Mouse (Mus musculus) left cerebral cortex, postnatal 36 days (tissue): Measurements from ENCODE around the gene Ssxa1. TPM values are rescaled to one million over a fixed set of nuclear protein-coding genes. Genes with fewer than 3 reads are reported as not detected.
"Not testable (repeated sequence)": the region's sequence is repeated elsewhere in the genome, so short reads cannot be mapped to it uniquely, and the experiment has no call there.

Experiments used
- DNase-seq, 2 experiments: peaks; one replicate each; pipeline ENCODE4 v3.0.0; 2021 to 2022; ENCODE audit warnings: low spot score in 2 of 2, mixed read lengths in 1 of 2
- intact Hi-C: fragments of 180-260 bp; cut with DNase I; formaldehyde crosslinking; loops from one replicate; pipeline ENCODE4 v1.15.1; 2025
- total RNA-seq, 2 experiments: library from RNA; stranded (reverse); gene quantifications; 2 replicates each; pipeline ENCODE4 v1.2.3; 2021

Ssxa1 gene
- not detected for total RNA-seq

GRCm38 (mm10) chrX:21115520-21115919 lies at the start of gene Ssxa1:
Ssxa1 (plus strand) TSS chrX:21115820.
- no peak for DNase-seq
- intact Hi-C loops, result no loop called here

GRCm38 (mm10) chrX:21068106-21068505 lies 47.5 kb upstream of the Ssxa1 start, which contains the start of gene Spaca5:
Spaca5 (plus strand) TSS chrX:21068406.
- DNase-seq, result no peak
- intact Hi-C loops, result no loop called here

- intact Hi-C loops, result no loop called here
- no peak for DNase-seq
These were observed 27.0 kb upstream of the Ssxa1 start for GRCm38 (mm10) chrX:21088645-21088982.

- intact Hi-C loops, result no loop called here
- DNase-seq, result peak; percentile 54 to 62
These were observed 26.4 kb upstream of the Ssxa1 start, which contains the start of gene Zfp300 for GRCm38 (mm10) chrX:21088983-21089866. Zfp300 (minus strand) TSS chrX:21089527.

DNA sequence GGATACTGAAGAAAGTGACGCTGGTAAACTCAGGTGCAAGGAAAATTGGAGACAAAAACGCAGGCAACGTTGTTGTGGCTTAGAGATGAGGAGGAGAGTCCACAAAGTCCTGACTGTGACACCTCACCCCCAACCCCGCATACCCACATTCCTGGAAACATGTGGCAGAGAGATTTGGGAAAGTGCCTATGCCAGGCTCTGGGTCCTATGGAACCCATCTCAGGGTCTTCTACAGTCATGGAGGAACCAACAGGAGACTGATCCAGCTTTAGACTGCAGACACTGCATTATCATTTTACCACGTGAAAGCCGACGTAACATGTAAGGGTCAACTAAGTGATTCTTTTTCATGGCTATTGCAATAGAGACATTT lies 25.8 kb upstream of the Ssxa1 start:
- intact Hi-C loops, result no loop called here
- DNase-seq, result peak in 1 of 2 experiments; percentile 4

- intact Hi-C loops, DNase-seq: not testable (repeated sequence)
These were observed 31.1 kb downstream of the Ssxa1 start for GRCm38 (mm10) chrX:21146675-21147074.

Other genes starting within 250 kb of the Ssxa1 start
- under 1 TPM; 0.63 to 0.99 TPM for gene Timp1, start 245.7 kb upstream of the Ssxa1 start, total RNA-seq
- 100 to 1,000 TPM; 554 to 584 TPM for gene Syn1, start 194.8 kb upstream of the Ssxa1 start, total RNA-seq
- gene Cfp, start 184.3 kb upstream of the Ssxa1 start, total RNA-seq, result 10 to 100 TPM in 1 of 2 experiments, 1 to 10 TPM in 1; 6.0 to 18.8 TPM
- gene Elk1, start 165.2 kb upstream of the Ssxa1 start, total RNA-seq, result 10 to 100 TPM; 55.4 to 62.5 TPM
- gene Uxt, start 153.8 kb upstream of the Ssxa1 start, total RNA-seq, result 10 to 100 TPM; 11.4 to 16.4 TPM
- gene Zfp182, start 53.5 kb upstream of the Ssxa1 start, total RNA-seq, result 10 to 100 TPM in 1 of 2 experiments, 1 to 10 TPM in 1; 7.4 to 13.5 TPM
- gene Spaca5, start 47.4 kb upstream of the Ssxa1 start, total RNA-seq, result not detected
- gene Zfp300, start 26.3 kb upstream of the Ssxa1 start, total RNA-seq, result 1 to 10 TPM; 2.4 to 2.9 TPM
- not detected for gene Gm21876, start 59.8 kb downstream of the Ssxa1 start, total RNA-seq